Mouse (Mus musculus): Measurements from ENCODE around the gene Rhpn2.

The Rhpn2 gene

DNA sequence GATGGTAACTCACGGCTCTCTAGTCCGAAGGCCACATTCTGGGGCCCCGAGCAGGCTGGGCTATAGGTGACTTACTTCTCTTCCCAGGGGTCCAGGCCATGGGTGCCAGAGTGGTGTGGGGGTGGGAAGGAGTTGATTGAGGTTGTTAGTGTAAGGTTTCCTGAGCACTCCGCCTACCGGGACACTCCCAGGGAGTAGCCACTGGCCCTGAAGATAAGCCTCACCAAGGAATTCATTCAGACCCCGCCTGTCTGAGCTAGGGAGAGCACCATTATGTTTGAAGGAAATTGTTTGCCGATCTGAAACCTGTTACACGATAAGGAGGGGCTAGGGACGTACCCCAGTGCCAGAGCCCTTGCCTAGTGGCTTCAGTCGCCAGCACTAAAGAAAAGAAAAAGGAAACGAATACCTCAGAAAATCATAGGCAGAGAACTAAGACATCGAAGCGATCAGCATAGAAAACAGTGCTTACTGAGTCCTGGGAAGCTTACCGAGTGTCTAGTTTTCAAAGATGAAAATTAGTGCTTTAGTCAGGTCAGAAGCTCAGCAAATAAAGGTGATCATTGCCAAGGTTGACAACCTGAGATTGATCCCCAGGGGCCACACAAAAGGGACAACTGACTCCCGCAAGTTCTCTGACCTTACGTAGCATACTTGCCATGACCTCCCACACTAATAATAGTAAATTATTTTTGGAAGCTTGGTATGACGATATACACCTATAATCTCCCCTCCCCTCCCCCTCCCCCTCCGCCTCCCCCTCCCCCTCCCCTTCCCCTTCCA, 14.1 kb downstream of the Rhpn2 start:
- no peak for DNase-seq (ENCODE audit: low read depth, low spot score)

DNA sequence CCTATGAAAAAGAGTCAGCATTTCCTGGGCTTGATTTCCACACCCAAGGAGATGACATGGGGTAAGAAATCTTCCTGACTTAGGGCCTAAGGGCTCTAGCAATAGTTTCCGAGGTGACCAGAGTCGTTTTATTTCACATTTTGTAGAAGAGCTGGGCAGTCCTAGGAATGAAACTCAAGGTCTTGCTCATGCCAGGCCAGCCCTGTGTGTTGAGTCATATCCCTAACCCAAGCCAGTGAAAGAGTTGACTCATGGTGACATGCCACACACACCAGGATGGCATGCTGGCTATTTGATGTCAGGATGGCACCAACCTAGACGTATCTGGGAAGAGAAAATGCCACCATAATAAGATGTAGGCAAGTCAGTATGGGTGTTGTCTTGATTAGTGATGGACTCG, 15.1 kb downstream of the Rhpn2 start:
- DNase-seq (ENCODE audit: low read depth, low spot score) = no peak

DNA sequence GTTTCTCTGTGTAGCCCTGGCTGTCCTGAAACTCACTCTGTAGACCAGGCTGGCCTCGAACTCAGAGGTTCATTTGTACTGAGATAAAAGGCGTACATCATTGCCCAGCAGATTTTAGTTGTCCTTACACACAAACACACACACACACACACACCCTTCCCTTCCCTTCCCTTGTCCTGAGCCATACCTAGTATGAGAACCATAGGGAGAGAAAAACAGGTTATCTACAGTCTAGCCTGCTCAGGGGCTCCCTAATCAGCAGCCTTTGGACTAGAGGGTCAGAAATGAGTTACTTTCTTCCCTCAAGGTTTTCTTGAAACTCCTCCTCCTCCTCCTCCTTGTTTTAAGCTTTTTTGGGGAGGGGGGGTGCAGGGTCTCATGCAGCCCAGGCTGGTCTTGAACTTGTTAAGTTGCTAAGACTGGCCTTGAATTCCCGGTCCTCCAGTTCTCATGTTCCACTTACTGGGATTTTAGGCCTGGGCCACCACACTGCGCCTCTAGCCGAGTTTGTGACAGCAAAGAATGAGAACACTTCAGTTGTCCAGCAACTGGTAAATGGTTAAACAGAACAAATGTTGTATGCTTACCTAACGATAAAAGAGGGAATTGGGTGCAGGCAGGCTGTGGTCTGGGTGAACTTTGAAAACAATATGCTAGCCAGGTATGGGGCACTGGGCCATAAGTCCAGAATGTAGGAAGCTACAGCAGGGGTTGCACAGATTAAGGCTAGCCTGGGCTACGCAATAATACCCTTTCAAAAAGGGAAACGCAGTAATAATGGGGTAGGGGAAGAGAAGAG, 16.1 kb downstream of the Rhpn2 start:
- DNase-seq (ENCODE audit: low read depth, low spot score) = no peak

DNA sequence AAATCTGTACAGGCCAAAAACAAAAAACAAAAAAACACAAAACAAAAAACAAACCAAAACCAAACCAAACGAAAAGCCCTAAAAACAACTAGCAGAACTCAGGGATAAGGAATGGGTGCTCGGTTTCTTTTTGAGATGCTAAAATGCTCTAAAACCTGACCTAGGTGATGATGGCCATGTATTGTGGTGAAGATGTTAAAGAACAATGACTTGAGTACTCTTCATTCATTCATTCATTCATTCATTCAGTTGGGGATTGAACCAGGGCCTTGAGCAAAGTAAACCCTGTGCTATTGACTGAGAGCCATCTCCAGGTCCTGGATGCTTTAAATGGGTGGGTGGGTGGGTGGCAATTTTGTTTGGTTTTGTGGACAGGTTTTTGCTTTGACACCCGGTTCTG, 17.2 kb downstream of the Rhpn2 start:
- no peak for DNase-seq (ENCODE audit: low read depth, low spot score)

DNA sequence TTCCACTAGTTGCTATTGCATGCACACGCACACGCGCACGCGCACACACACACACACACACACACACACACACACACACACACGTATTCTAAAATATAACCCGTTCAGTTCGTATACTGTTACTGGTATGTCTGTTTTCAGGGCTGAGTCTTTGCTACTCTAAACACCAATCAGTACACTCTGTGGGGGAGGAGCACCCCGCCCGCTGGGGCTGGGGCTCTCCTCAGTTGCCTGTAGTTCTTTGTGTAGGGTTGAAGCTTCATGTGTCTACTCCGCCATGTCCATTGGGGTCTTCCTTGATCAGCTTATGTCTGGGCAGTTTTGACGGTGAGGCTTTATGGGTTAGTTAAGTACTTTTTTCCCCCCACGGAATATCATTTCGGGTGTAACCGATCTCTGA, 19.3 kb downstream of the Rhpn2 start:
- no peak for DNase-seq (ENCODE audit: low read depth, low spot score)

DNA sequence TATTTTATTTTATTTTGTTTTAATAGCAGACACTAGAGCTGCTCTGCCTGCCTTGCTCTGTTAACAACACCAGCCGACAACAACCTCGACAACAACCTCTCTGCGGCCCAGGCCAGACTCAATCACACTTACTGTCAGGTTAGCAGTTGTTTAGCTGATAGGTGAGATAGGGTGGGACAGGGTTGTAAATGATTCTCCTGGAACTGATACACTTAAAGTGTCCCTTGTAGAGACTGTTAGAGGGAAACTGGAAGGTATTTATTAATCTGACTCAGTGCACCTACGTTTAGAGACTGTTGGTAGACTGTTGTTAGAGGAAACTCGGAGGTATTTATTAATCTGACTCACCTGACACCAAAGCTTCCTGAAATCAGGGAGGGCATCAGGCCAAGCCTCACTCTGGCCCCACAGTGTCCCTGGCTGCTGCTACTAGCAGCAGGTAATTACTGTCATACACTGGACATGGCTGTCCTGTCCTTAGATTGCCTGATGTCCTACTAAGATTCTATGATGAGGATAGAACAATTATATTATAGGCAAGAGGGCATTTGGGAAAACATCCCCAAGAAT, 21.4 kb downstream of the Rhpn2 start:
- no peak for DNase-seq (ENCODE audit: low read depth, low spot score)

DNA sequence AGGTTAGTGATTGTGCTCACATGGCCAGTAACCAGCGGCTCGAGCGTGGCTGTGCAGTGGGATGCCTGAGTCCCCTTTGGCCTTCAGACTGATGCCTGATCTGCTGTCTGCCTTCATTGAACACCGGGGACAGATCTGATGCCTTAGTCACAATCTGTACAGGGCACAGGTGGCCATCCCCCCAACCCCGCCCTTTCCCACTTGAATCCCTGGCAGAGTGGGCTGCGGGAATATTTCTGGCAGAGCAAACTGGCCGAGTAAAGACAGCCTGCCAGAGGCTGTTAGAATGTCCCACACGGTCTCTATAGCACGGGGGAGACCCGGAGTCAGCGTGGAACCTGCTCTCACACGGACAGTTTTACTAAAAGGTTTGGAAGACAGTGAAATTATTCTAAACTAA, 23.7 kb downstream of the Rhpn2 start:
- no peak for DNase-seq (ENCODE audit: low read depth, low spot score)

DNA sequence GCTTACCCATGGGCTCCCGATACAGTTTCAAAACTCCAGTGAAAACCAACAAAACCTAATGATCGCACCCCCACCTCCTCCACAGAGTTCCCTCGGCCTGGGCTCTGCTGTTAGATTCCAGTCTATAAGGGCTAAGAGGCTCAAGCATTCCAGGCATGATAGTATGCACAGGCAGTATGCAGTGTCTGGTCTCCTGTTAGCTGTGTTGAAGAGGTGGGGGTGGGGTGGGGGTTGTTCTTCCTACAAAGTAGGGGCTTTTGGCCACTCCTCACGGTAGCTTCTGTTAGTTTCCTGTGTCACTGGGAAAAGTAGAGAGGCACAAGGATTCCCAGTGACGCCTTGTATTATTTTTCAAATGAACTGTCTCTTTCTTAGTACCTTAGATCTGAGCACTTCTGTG, 28.3 kb downstream of the Rhpn2 start:
- no peak for DNase-seq (ENCODE audit: low read depth, low spot score)

DNA sequence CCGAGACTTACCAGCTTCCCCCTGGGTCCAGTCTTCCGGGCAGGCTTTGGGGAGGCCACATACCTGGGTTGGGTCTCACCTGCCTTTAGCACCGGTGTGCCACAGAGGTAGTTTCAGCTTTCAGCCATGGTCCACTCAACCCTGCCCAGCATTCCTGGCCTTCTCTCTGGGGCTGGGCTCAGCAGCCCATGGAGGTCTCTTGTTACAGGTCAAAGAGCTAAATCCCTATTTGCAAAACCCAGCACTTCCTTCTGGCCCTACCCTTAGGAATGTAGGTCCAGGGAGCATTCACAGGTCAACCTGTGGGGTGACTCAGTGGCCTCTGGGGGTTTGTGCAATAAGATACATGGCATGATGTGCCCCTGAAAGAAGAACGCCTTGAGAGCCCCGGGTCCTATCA, 28.9 kb downstream of the Rhpn2 start:
- DNase-seq (ENCODE audit: low read depth, low spot score) = no peak

DNA sequence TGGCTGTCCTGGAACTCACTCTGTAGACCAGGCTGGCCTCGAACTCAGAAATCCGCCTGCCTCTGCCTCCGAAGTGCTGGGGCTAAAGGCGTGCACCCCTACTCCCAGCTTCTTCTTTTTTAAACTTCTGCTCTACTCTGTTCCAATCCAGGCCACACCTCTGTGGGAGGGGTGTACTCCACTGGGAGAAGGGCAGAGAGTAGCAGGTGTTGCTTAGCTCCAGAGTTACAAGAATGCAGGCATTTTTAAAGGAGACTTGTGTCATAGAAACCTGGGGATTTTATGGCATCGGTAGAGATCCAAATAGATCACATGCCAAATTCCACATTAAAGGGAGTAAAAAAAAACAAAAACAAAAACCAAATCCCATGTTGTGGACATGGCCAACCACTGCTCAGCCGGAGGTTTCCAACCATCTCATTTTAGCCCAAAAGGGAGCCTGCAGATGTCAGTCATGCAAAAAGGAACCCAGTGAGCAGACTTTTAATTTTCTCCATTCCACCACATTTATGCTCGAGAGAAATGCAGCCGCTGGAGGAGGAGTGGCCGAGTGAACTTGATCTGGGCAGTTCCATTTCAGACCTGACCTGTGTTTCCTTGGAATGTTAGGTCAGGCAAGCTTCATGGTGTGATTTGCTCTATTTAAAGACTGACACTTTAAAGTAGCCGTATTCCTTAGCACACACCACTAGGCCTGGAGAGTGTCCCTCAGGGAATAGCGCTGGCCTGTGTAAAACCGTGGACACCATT, 31.4 kb downstream of the Rhpn2 start:
- no peak for DNase-seq (ENCODE audit: low read depth, low spot score)

DNA sequence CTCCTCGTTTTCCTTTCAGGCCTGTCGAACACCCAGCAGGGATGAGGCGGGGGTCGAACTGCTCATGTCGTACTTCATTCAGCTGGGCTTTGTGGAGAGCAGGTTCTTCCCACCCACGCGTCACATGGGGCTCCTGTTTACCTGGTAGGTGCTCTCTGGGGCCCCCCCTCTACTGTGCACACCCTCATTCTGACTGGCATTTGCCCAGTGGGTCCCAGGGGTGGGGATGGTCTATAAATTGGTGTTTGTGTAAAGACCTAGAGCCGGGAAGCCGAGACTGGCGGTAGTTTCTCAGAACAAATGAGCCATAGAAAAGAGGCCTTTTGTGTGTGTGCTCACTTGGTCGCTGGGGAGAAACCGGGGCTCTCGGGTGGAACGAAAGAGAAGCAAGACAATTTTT, 37.1 kb downstream of the Rhpn2 start:
- DNase-seq (ENCODE audit: low read depth, low spot score) = no peak

DNA sequence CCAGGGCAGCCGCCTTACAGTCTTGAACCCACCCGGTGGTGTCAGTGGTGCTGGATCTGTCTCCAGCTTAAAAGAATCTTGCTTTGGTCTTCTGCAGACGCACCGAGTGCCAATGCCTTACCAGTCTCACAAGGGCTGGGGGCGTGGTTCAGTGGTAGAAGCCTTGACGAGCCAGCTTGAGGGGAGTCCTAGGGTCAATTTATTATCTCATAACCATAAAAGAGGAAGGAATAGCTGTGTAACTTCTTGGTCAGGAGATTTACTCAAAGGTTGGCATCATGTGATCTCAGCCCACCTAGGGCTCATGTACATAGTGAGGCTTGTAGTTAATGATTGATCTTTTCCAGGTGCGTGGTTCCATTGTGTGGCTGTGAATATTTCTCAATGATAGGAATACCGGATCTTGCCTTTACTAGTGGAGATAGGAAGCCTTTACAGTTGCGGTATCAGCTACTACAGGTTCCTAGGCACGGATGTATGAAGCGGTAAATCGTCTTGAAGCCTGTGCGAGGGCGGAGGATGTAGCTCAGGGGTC, 38.6 kb downstream of the Rhpn2 start:
- DNase-seq (ENCODE audit: low read depth, low spot score) = no peak

DNA sequence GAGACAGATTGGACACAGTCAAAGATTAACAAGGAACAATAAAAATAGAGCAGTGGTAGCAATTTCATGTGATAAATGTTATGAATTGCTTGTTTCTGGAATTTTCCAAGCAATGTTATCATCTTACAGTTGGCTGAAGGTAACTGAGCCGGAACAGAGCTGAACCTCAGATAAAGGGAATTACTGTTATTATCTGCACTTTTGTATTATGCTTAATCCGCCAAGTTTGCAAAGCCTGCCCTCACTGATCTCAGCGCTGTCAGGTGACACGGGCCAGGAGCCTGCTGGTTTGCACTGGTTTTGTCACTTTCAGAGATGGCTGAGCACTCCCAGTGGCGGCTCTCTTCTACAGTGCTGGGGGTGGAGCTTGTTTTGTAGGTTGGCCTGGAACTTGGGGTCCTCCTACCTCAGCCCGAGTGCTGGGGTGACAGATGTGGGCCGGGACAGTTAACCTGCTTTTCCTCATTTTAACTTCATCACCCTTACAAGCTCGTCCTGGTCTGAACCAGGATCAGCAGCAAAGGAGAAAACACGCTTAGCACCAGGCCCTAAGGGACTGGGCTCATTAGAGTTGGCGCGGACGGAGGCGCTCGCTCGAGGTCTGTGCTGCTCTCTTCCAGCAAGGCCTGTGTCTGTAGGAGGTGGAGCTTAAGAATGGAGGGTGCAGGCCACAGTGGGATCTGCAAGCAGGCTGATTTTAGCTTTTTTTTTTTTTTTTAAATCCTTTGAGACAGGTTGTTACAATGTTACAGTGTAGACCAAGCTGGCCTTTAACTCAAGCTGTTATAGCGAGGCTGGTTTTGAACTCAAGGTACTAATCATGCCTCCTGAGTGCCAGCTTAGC, 39.4 kb downstream of the Rhpn2 start:
- DNase-seq (ENCODE audit: low read depth, low spot score) = no peak

DNA sequence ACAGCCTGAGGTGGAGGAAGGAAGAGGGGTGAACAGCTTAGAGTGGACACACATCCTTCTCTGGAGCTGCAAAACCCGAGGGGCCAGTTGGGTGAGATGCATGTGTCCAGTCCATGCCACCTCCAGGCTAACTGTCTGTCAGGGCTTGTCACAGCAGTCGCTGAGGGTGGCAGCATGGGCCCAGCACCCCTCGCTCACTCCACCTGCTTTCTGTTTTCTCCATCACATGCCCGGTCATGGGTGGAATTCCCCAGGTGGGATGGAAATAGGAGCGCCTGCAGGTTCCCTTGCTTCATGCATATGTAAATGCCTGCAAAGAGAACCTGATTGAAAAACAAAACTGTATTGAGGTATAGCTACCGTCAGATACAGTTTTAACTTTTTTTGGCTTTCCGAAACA, 40.3 kb downstream of the Rhpn2 start:
- no peak for DNase-seq (ENCODE audit: low read depth, low spot score)

DNA sequence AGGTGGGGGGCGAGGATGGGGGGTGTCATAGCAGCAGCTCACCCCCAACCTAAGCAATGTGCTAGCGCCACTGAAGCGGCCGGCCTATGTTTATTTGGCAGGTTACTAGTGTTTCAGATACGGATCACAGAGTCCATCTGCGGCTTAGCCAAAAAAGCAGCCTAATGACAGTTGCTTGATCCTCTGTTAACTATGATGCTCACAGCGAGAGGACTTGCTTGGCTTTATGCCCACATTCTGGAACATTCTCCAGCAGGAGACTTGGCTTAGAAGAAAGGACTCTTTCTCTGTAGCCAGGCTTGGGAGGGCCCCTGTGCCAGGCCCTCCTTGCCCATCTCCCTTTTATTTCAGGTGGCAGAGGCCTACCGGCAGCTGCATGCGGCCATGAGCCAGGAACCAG, 42.7 kb downstream of the Rhpn2 start:
- DNase-seq (ENCODE audit: low read depth, low spot score) = no peak

DNA sequence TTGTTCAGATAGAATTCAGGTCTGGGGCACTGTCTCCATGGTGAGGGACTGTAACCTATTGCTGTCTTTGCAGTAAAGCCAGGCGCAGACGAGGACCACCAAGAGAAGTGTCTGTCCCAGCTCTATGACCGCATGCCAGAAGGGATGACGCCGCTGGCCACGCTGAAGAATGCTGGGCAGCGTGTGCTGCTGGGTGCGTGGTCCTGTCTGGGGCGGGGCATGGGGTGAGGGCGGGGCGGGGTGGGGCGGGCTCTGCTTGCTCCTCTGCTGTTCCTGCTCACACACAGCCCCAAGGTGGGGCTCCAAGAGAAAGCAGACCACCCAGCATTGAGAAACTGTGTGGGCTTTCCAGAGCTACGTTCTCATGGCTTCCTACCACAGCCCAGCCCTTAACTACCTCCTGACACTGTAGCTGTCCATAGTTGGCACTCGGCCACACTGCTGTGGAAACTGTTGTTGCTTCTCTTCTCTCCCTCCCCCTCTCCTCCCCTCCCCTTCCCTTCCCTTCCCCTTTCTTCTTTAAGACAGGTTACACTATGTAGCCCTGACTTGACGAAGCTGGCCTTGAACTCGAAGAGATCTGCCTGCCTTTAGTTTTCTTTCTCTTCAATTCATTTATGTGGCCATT, 45.6 kb downstream of the Rhpn2 start:
- no peak for DNase-seq (ENCODE audit: low read depth, low spot score)

DNA sequence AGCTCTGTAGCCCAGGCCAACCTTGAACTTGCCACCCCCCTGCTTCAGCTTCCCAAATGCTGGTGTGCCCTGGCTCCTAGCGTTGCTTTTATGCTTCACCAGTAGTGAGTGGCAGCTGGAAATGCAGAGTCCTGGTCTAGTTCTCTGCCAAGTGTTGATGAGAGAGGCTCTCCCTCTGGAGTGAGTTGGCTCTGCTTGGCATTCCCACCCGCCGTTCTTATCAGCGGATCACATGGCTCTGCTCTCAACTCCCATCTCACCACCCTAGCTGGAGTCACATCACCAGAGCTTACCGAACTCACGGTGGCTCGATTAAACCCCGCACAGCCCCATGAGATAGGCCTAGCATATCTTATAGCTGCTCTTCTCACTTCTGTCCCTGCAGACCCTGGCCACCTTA, 46.4 kb downstream of the Rhpn2 start:
- DNase-seq (ENCODE audit: low read depth, low spot score) = no peak

DNA sequence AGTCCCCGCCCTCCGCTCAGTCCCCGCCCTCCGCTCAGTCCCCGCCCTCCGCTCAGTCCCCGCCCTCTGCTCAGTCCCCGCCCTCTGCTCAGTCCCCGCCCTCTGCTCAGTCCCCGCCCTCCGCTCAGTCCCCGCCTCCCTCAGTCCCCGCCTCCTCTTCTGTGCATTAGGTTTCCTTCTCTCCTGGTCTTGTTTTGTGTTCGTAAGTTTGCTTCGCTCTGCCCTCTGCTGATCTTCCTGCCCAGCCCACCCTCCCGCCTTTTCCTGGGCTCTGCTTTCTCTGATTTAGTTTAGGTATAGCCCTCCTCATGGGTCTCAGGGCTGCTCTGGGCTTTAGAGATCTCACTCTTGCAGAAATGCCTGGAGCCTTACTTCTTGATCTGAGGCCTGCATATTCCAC, 47.9 kb downstream of the Rhpn2 start:
- no peak for DNase-seq (ENCODE audit: low read depth, low spot score)

DNA sequence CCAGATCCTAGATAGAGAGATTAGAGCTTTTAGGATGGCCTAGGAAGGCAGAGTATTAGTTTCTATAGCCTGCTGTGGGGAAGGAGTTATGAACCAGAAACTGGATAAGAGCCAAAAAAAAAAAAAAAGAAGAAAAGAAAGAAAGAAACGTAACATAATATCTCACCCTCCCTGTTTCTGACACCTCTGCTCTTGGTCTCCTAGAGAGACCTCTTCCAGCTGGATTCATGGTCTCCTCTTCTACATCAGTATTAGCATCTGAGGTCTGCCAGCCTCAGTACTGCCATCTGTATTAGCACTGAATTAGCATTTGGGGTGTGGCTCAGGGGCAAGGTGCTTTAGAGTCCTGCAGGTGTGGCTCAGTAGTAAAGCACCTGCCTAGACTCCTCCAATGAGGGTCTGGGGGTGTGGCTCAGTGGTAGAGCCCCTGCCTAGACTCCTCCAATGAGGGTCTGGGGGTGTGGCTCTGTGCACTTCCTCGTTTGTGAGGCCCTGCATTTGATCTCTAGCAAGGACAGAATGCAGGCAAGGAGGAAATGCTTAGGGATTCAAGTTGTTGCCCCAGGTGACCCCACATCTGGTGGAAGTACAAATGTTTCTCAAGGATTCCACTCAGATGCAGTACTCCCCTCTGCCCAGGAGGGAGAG, 48.9 kb downstream of the Rhpn2 start:
- DNase-seq (ENCODE audit: low read depth, low spot score) = no peak

DNA sequence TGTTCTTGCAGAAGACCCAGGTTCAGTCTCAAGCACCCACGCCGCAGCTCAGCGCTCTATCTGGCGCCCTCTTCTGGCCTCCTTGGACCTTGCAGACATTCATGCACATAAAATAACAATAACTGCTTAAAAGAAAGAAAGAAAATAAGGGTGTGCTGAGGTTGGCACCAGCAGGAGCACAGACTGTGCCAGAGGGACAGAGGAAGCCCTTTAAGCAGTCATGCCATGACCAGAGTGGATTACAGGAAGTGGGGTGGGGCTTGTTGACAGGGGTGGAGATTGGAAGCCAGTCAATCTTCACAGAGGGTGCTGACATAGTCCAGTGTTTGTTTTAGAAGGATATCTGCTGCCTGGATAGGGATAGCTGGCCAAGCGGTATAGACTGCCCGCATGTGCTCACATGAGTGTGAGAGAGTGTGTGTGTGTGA, 52.6 kb downstream of the Rhpn2 start:
- DNase-seq (ENCODE audit: low read depth, low spot score) = no peak

All from CD4-positive helper T cell, adult 2 months (primary cell).